Mouse (Mus musculus): Measurements from ENCODE around the gene Olfr571. TPM values are rescaled to one million over a fixed set of nuclear protein-coding genes. Genes with fewer than 3 reads are reported as not detected.

Olfr571 gene
- total RNA-seq, 1 experiment from 2014 or later, result not detected

Other genes with a start within 250 kb of the Olfr571 start
- 8.2 and 10.7 TPM in 2 replicates for gene Trim68, start 230.2 kb downstream of the Olfr571 start, total RNA-seq (2017)
- gene Olfr557, start 221.6 kb downstream of the Olfr571 start, total RNA-seq (2017), result not detected in 2 replicates
- 0.14 TPM in 1 of 2 replicates, not detected in the other for gene Olfr558, start 215.3 kb downstream of the Olfr571 start, total RNA-seq (2017)
- gene Olfr33, start 198.5 kb downstream of the Olfr571 start, total RNA-seq (2017), result not detected in 2 replicates
- gene Olfr559, start 190.0 kb downstream of the Olfr571 start, total RNA-seq (2017), result not detected in 2 replicates
- gene Olfr560, start 158.2 kb downstream of the Olfr571 start, total RNA-seq (2017), result not detected in 2 replicates
- not detected in 2 replicates for gene Olfr78, start 158.1 kb downstream of the Olfr571 start, total RNA-seq (2017)
- gene Olfr561, start 146.3 kb downstream of the Olfr571 start, total RNA-seq (2017), result not detected in 2 replicates
- gene Olfr564, start 114.1 kb downstream of the Olfr571 start, total RNA-seq (2017), result not detected in 2 replicates
- gene Olfr566, start 58.8 kb downstream of the Olfr571 start, total RNA-seq (2017), result not detected in 2 replicates
- gene Olfr568, start 40.4 kb downstream of the Olfr571 start, total RNA-seq (2017), result not detected in 2 replicates
- not detected in 2 replicates for gene Olfr569, start 26.7 kb downstream of the Olfr571 start, total RNA-seq (2017)
- not detected in 2 replicates for gene Olfr570, start 23.0 kb downstream of the Olfr571 start, total RNA-seq (2017)
- gene Olfr572, start 6.9 kb upstream of the Olfr571 start, total RNA-seq (2017), result not detected in 2 replicates
- not detected in 2 replicates for gene Olfr573-ps1, start 25.0 kb upstream of the Olfr571 start, total RNA-seq (2017)
- not detected in 2 replicates for gene Olfr574, start 30.9 kb upstream of the Olfr571 start, total RNA-seq (2017)
- gene Olfr575, start 41.2 kb upstream of the Olfr571 start, total RNA-seq (2017), result not detected in 2 replicates
- not detected in 2 replicates for gene Olfr576, start 45.1 kb upstream of the Olfr571 start, total RNA-seq (2017)
- gene Olfr577, start 58.4 kb upstream of the Olfr571 start, total RNA-seq (2017), result not detected in 2 replicates
- not detected in 2 replicates for gene Olfr578, start 71.8 kb upstream of the Olfr571 start, total RNA-seq (2017)
- gene Olfr582, start 120.5 kb upstream of the Olfr571 start, total RNA-seq (2017), result not detected in 2 replicates
- not detected in 2 replicates for gene Olfr583, start 133.8 kb upstream of the Olfr571 start, total RNA-seq (2017)
- gene Olfr584, start 164.3 kb upstream of the Olfr571 start, total RNA-seq (2017), result not detected in 2 replicates
- not detected in 2 replicates for gene Olfr585, start 180.2 kb upstream of the Olfr571 start, total RNA-seq (2017)
- gene Olfr586, start 208.1 kb upstream of the Olfr571 start, total RNA-seq (2017), result not detected in 2 replicates
- gene Olfr588-ps1, start 223.3 kb upstream of the Olfr571 start, total RNA-seq (2017), result not detected in 2 replicates
- not detected in 2 replicates for gene Olfr589, start 238.8 kb upstream of the Olfr571 start, total RNA-seq (2017)